Mouse (Mus musculus): ENCODE measurements around the gene Wwtr1.

Wwtr1 gene

DNA sequence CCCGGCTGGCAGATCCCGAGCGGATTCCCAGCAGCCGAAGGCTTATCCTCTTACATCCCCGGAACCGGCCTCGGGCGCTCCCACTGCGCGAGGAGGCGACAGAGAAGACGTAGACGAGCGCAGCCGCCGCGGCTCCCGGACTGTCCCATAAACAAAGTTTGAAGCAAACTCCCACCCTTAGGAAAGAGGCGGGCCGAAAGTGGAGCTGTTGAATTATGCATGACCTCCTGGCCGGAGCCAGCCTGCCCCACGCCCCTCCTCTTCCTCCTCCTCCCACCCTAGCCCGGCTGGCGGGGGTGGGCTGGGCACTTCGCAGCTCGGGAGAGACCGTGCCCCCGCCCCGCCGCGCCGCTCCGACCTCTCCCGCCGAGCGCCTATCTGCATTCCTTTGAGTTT, at the start of gene Wwtr1:
Gene Wwtr1 (minus strand): TSS at position 251 of the 396 bp plus-strand sequence.
- in situ Hi-C loops (cut with MboI), result no loop called here

DNA sequence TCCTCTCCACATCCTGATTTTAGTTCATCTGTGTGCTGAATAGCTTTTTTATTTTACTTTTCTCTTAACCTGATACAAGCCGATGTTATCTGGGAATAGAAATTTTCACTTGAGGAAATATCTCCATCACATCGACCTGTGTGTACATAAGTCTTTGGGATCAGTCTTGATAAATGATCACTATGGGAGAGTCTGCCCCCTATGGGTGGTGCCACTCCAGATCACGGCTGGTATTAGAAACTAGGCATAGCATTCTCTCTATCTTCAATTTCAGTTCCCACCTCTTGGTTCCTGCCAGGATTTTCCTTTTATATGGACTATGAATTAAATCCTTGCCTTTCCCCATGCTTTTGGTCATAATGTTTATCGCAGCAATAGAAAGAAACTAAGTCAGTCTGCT, 44.0 kb upstream of the Wwtr1 start:
- in situ Hi-C loops (cut with MboI), result no loop called here

DNA sequence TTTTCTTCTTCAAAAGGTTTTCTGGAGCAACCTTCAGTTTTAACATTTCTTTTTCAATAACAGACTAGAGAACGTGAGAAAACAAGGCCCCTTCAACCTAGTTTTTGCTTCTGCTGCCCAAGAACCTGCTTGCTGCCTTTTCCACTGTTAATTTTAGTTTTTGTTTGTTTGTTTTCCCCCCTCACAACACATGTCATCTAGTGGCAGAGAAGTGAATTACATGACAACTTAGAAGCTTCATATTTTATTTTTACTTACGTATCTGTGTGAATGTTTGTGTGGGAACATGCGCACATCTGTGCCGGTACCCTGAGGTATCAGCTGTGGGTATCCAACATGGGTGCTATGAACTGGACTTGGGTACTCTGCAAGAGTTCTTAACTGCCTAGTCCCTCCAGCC, 39.9 kb upstream of the Wwtr1 start:
- in situ Hi-C loops (cut with MboI), result no loop called here

DNA sequence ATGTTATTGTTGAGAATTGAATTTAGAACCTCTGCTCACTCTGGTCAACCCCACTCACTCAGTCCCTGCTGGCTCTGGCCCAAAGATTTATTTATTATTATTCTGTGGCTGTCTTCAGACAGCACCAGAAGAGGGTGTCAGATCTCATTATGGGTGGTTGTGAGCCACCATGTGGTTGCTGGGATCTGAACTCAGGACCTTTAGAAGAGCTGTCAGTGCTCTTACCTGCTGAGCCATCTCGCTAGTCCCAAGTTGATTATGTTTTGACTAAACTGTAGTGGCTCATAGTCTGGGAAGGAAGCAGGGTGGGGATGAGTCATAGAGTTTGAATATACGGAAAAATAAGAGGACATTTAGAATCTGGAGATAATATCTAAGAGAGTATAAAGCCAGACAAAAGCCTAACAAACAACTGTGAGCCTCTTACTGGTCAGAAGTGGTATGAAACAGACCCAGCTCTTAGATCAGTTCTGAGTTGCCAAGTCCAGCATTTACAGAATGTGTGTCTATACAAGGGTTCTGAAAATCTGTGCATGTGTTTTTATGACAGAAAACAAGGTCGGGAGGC, 36.8 kb upstream of the Wwtr1 start:
- in situ Hi-C loops (cut with MboI), result no loop called here

DNA sequence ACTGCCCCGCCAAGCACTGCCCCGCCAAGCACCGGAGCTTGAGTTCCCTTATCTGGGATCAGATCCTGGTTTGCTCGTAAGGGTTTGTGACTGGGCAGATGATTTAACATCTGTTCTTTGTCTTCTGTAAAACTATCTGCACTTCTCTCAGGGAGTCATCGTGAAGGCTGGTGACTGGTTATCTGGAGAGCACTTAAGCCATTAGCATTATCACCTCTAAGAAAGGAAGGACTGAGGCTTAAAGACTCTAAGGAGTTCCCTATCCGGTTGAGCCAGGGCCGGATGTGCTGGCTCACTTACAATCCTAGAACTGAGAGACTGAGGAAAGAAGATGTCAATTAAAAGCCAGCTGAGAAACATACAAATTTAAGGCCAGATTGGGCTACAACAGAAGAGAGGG, 36.1 kb upstream of the Wwtr1 start:
- in situ Hi-C loops (cut with MboI), result no loop called here

DNA sequence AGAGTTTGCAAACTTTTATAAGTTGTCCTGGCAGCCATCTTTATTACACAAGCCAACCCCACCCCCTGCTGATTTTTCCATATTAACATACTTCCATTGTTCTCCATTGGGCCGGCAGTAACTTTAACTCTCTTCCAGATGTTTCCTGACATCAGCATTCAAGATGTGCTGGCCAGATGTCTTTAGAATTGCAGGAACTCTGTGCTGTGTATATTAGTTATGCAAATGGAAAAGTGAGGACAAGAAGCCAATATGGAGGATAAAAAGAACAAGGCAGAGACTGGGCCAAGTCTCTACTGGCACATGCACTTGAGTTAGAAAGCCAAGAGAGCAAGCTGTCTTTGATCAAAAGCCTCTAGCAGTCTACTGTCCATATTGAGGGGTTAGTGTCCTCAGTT, 28.9 kb upstream of the Wwtr1 start:
- in situ Hi-C loops (cut with MboI), result no loop called here

DNA sequence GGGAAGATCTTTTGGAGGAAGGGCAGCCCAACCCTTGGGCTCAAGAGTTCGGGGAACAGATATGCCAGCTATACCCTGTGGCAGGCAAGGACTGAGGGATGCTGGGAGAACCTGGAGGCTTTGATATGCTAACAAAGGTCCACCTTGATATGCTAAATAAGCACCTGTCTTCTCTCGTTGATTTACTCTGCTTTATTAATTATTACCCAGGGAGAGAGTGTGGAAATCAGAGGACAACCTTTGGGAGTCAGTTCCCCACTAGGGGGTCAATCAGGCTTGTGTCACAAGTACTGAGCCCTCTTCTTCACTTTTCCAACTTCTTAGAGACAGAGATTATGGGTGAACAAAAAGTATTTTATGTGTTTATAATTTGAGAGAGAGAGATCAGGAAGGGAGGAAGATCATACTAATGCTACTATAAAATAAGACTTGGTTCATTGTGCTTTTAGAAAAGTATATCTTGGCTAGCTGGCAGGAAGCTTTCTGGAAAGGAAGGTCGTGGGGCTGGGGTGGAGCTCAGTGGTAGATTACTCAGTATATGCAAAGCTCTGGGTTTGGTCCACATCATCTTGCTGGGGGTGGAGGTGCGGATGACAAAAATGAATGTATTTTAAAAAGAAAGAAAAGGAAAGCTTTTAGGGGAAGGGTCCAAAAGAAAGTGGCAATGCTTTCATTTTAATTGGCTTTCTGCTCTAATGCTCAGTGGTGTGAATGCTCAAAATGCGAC, 28.3 kb upstream of the Wwtr1 start:
- in situ Hi-C loops (cut with MboI), result no loop called here

DNA sequence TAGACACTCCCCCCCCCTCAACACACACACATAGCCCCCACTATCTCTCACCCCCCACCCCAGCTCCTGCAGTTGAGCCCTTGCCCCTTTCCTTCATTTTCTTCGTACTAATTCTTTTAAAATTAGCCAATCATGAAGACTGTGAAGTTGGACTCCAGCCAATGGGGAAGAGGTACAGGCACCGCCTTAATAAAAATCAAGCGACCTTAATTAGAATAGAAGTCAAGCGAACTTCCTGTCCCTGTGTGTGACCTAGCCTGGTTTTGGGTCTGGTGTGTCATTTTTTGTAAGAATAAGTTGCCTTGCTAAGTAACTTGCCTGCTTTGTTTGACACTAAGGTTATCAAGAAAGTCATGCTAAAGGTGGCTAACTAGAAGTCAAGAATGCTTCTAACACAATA, 26.9 kb upstream of the Wwtr1 start:
- in situ Hi-C loops (cut with MboI), result no loop called here

DNA sequence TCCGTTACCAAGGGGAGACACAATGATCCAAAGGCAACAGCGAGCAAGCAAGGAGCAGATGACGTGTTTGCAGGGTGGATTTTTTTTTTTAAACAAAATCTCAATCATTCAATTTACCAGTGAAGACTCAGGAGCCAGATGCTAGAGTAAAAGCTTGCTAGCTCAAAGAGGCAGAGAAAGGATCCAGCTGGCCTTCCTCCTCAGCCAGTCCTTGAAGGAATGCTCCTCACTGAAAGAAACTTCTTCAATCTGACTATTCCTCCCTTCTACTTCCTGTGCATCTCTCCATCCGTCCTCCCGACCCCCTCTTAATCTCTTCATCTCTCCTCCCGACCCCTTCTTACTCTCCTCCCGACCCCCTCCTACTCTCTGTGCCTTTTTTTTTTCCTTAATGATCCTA, 20.9 kb upstream of the Wwtr1 start:
- in situ Hi-C loops (cut with MboI), result no loop called here

DNA sequence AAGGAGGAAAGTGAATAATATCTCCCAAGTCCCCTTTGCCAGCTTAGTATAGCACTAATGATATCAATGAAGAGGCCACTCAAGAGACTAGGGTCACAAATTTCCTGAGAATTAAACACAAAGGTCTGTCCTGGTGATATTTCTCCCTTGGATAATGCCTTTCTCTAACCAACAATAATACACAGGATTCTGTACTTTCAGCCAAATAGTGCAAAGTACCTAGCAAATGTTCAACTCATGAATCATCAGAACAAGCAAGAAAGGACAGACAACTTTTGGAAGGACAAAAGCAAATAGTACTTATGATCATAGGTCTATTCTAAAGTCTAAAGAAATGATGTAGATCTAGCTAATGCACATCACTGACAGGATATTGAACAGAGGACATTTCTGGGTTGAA, 19.8 kb upstream of the Wwtr1 start:
- in situ Hi-C loops (cut with MboI), result no loop called here

DNA sequence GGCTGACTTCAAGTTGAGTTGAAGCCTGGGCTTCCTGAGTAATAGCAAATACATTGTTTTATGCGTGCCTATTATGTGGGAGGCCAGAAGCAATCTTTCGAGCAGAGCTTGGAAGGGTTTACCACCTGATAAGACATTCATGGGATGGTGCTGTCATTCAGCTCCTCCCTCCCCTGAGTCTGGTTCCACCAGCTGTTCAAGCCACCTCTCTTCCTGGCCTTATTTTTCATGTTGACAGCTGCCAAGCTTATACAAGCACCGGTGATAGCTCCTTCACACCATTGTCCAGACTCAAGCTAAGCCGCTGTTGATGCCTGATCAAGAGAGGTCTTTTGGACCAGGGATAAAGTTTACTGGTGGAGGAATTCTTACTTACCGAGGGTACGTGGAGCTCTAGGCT, 10.3 kb upstream of the Wwtr1 start:
- in situ Hi-C loops (cut with MboI), result no loop called here

DNA sequence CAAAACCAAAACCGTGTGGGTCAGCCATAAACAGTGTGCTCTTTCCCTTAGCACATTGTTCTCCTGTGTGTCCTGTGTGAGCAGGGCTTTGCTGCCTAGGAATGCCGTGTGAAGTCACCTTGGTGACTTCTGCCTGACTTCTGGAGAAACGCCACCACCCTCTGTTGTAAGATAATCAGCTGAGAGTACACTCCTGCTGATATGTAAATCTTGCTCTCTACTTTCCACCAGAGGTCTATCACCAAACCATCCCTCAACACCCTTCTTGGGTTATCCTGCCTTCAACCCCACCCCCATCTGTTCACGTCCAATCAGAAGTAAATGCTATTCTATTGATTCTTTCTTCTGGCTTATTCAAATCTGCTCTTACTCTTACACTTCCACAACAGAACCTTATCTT, 7.8 kb upstream of the Wwtr1 start:
- in situ Hi-C loops (cut with MboI), result no loop called here

DNA sequence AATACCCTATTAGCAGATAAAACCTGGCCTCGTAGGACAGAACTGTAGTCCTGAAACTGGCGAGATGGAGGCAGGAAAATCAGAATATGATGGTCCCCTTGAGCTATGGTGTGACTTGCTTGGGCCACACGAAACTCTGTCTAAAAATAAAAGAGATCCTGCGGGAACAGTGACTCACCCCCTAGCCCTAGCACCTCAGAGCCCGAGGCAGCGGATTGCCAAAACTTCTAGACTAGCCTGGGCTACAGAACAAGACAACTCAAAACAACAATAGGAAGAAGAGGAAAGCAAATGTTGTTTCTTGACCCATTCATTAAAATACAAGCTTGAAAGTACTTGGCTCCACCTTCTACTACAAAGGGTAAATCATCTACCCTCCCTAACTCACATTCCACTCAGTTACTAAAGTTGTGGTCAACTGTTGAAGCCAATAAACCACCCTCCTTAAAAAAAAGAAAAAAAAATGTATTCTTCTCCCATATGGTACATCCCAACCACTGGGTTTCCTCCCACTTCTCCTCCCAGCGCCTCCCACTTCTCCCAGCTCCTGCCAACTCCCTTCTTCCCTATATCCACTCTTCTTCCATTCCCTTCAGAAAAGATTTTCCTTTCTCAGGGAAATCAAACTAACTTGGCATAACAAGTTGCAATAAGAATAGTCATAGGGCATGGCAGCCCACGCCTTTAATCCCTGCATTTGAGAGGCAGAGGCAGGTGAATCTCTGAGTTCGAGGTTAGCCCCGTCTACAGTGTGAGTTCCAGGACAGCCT, 4.9 kb upstream of the Wwtr1 start:
- in situ Hi-C loops (cut with MboI), result no loop called here

DNA sequence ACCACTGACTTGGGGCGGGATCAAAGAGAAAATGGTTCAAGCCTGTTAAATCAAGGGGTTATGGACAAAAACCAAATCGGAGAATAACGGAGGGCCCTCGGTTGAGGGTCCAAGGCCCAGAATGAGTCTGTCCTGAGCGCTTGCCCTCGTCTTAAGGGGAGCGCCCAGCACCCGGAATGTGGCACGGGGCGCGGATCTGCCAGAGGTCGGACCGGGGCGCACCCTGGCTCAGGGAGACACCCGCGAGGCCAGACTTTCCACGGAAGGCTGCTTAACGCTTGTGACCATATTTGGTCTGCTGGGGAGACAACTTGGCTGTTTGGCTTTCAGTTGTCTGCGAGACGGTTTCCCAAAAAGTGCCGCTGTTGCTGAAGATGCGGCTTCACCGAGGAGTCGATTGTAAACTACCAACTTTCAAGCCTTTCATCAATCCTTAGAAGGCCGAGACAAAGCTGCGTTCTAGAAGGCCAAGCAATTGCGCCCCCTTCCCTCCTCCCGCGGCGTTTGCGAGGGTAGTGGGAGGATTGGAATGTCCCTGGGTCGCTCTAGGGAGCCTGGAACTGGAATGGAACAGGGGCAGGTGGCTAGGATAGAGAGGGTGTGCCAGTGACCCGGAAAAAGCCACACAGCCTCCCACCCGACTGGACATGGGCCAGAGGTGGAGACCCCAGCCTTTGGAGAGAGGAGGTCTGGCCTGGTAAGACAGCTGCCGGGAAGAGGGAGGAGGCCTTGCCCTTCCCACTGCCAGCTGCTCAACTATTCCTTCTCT, 530 bp upstream of the Wwtr1 start:
- in situ Hi-C loops (cut with MboI), result no loop called here

DNA sequence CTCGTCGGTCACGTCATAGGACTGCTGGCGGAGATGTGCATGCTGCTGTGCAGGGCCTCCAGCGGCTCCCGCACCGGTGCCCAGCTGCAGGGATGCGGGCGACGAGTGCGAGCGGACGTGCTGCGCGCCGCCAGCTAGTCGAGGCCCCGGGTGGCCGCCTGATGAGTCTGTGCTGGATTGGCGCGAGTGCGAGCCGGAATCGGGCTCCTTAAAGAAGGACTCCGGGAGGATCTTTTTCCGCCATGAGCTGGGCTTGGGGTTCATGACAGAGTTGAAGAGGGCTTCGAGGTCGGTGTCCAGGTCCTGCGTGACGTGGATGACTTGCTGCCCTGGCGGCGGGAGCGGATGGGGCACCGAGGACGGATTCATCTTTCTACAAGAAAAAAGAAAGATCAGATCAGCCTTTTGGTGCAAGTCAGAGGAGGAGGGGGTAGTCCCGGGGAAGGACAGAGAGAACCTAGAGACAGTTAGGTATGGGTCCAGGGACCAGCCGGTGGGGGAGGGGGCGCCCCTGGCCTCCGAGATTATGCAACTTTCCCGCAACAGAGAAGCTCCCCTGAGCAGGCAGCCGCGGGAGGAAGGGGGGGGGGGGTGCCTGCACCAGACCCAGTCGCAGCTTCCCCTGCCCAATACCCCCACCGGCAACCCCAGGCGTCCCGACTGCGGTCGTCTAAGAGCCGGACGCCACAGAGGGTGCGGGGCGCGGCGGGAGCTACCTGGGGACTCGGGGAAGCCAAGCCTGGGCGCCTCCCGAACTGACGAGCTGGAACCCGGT, 638 bp downstream of the Wwtr1 start:
- in situ Hi-C loops (cut with MboI), result no loop called here

DNA sequence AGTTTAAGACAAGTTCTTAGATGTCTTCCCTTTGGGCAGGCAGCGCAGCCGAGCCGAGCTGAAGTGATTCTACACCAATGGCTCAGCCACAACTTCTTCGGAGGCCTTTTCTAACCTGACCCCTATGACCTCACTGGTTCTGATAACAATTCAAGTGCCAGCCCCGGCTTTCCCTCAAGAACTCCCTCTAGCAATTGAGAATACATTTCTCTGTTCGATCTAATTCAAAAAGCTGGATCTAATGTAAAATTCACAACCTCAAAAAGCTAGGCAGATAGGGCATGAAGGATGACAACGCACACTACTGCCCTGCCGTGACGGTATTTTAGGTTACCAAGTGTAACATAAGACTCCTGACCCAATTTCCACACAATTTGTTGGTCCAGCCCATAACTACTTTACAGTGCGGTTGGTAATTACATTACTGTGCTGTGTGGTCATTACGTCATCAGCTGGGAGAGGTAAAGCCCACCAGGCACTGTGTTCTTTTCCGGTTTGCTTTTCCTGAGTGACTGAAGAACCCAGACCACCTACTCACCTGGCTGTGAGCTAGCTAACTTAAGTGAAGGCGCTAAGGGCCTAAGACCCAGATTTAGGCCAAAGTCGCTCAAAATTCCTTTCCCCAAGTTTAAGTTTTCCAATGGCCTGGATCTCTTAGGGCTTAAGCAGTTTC, 1.7 kb downstream of the Wwtr1 start:
- in situ Hi-C loops (cut with MboI), result no loop called here

DNA sequence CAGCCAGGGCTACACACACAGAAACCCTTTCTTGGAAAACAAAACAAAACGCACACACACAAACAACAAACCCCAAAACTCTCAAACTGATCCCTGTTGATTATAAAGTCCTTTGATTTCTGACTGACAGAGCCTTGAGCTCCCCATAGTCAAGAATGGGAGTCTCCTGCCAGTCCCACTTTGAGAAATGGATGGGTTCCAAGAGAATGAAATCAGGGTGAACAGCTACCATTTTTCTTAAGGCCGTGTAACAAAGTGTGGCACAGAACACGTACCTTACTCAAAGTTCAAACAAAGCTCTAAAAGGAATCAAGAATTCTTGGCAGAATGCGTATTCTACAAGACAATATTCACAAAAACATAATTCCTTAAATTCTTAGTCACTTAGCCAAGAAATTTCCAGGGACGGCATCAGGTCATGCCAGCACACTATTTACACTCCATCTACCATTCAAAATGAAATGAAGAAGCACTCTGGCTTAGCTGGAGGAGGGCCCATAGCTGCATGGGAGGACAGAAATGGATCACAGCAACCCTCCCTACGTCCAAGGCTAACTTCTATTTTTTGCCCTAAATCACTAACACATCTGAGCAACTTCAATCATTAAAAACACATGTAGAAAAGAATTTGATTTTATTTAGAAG, 3.3 kb downstream of the Wwtr1 start:
- in situ Hi-C loops (cut with MboI), result no loop called here

DNA sequence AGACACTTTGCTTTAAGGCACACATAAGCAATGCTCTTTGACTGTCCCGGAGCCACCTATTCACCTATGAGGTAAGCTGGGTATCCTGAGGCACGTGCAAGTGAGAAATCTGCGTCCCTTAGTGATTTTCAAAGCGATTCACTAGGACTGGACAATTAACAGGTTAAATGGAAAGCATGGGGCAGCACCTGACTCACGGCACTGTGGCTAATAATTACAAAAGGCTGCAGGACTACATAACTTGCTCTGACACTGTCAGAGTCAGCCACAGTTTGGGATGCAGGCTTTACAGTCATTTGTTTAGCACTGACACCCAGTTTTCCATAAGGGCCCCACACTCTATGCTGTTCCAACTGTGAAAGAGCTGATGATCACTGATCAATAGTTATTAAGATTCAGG, 9.1 kb downstream of the Wwtr1 start:
- in situ Hi-C loops (cut with MboI), result no loop called here

DNA sequence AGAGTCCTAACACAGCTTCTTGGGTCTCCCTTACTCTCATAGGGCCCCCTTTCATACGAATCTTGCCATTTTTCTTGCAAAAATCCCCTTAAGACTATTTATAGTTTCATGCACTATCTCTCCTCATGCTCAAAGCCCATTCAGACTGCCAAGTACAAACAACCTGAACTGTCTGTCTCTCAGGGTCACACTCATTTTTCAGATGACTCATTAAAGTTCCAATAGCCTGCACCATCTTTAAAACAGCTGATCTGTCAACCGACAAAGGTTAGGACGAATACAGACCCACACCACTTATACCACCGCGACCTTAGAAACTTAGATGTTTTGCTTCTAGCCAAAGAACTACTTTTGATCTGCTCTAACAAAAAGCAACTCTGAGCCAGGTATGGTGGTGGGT, 12.1 kb downstream of the Wwtr1 start:
- in situ Hi-C loops (cut with MboI), result no loop called here

DNA sequence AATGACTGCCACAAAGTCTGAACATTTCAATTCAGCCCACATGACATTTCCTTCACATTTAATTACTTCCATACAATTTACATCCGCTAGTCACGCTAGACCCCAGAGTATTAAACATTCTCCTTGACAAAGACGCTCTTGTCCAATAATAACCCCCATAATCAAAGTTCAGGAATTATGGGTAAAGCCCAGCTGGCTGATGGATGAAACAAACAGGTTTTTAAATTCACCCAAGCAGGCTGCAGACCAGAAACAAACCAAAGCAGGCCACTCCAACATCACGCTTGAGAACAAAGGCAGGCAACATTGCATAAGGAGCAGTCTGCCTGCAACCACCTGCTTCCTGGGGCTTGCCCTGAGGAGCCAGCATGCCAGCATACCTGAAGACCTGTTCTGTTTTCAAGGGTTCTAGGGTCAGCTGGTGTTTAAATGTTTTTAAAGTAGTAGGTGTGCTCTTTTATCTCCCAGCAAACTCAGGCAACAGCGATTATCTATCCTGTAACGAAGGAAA, 12.7 kb downstream of the Wwtr1 start:
- in situ Hi-C loops (cut with MboI), result no loop called here

DNA sequence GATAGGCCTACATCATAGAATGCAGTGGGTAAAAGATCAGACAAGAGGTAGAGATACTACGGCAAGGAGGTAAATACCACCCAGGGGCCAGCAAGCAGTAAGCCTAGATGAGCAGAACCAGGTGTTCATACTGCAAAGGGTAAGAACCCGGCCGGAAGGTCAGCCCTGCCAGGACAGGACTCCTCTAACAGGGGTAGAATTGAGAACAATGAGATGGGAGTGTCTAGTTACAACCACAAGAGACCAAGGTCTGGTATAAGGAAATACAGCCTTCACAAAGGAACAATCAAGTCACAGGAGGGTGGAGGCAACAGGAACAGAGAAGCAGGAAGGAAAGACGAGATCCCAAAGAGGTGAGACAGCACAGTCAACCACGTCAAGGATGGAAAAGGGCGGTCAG, 16.9 kb downstream of the Wwtr1 start:
- in situ Hi-C loops (cut with MboI), result no loop called here

Measured in mature B cell (primary cell).